Mouse (Mus musculus) heart, postnatal 0 days (tissue): ENCODE data around the gene Cradd. TPM values are rescaled to one million over a fixed set of nuclear protein-coding genes. Genes with fewer than 3 reads are reported as not detected.
A peak's percentile ranks its signal among the peaks of the same experiment; 100 is the strongest.

ENCODE experiments used
- ATAC-seq: fragments of 200-750 bp; cut with Nextera tagmentation; 2 replicates; pipeline ENCODE4 v1.8.0; 2017; ENCODE audit warnings: low read depth, moderate number of reproducible peaks, moderate library complexity; ENCODE audit not compliant: insufficient read depth
- DNase-seq: peaks from one replicate; pipeline ENCODE4 v3.0.0-alpha.2; 2016; ENCODE audit warnings: low spot score
- H3K27ac ChIP-seq: fragments of 300-500 bp; sonication (generic); 2 replicates; pipeline ENCODE4 v1.5.1; 2014; ENCODE audit warnings: low read depth, mild to moderate bottlenecking
- H3K27me3 ChIP-seq: fragments of 300-500 bp; sonication (generic); 2 replicates; pipeline ENCODE4 v1.6.1; 2014; ENCODE audit warnings: low read length, mixed read lengths; ENCODE audit not compliant: control insufficient read depth, insufficient read depth
- H3K36me3 ChIP-seq: fragments of 300-500 bp; sonication (generic); replicated peaks from 2 replicates; pipeline ENCODE4 v1.6.1; 2014; ENCODE audit warnings: low read length, mixed read lengths; ENCODE audit not compliant: control insufficient read depth, insufficient read depth
- H3K4me1 ChIP-seq: fragments of 300-500 bp; sonication (generic); 2 replicates; pipeline ENCODE4 v1.6.1; 2014; ENCODE audit warnings: antibody characterized with exemption; ENCODE audit not compliant: control insufficient read depth, insufficient read depth
- H3K4me2 ChIP-seq: fragments of 300-500 bp; sonication (generic); 2 replicates; pipeline ENCODE4 v1.6.1; 2014; ENCODE audit warnings: low read depth, mild to moderate bottlenecking, low read length, moderate library complexity
- H3K4me3 ChIP-seq: fragments of 300-500 bp; sonication (generic); 2 replicates; pipeline ENCODE4 v1.5.1; 2014; ENCODE audit warnings: low read depth, low read length
- H3K9ac ChIP-seq: fragments of 300-500 bp; sonication (generic); replicated peaks from 2 replicates; pipeline ENCODE4 v1.6.1; 2014; ENCODE audit warnings: low read depth, low read length, mixed read lengths
- H3K9me3 ChIP-seq: fragments of 300-500 bp; sonication (generic); replicated peaks from 2 replicates; pipeline ENCODE4 v1.6.1; 2016; ENCODE audit warnings: low read length; ENCODE audit not compliant: control insufficient read depth
- CTCF ChIP-seq: IDR thresholded peaks from 2 replicates; pipeline ENCODE4 v1.5.1; 2016; ENCODE audit warnings: antibody characterized with exemption, control low read depth, low read depth
- EP300 ChIP-seq: IDR thresholded peaks from 2 replicates; pipeline ENCODE4 v1.6.1; 2016; ENCODE audit warnings: antibody characterized with exemption, low read depth
- WGBS: fragments of 180-500 bp; shearing (Covaris S2); extraction: QIAGEN DNeasy Blood & Tissue Kit; methylation state at CpG from one replicate; pipeline ENCODE4 v1.1.7; 2014; 5-methylcytosine and 5-hydroxymethylcytosine counted together
- polyA plus RNA-seq: library from polyadenylated mRNA; unstranded; fragments of >200 nt; fragmentation: Nextera tagmentation; extraction: Ambion mirVana; gene quantifications from 2 replicates; pipeline ENCODE4 v1.2.1, GENCODE M21; 2015
- total RNA-seq: library from RNA; depleted of rRNA; stranded (reverse); fragments of >200 nt; gene quantifications from 2 replicates; pipeline ENCODE4 v1.2.3, GENCODE M21; 2014; ENCODE audit warnings: low replicate concordance

Gene Cradd
- total and polyA plus RNA-seq, 2 experiments from 2014 or later, result 12.2 to 21.1 TPM

GRCm38 (mm10) chr10:95319001-95319400 is 4.9 kb downstream of the Cradd start:
- Histone ChIP-seq H3K4me1 (peaks cover 47% of the 10 kb centered on the region), H3K4me2 (no peak overlapping the region), H3K9me3 (no peaks in the 10 kb centered on the region), H3K4me3 (no peak overlapping the region), H3K9ac (no peak overlapping the region), H3K27ac (peak overlapping the region; percentile 92), H3K36me3 (0 out of 2 replicates have a peak, but pooled peaks cover 3% of the 10 kb centered on the region), H3K27me3 (no peaks in the 10 kb centered on the region)
- 89% methylated on average over 13 of the region's 13 CpGs for WGBS
- DNase-seq (no peak), ATAC-seq (no peak)
- TF ChIP-seq CTCF, result no peak
- TF ChIP-seq EP300, result no peak

DNA sequence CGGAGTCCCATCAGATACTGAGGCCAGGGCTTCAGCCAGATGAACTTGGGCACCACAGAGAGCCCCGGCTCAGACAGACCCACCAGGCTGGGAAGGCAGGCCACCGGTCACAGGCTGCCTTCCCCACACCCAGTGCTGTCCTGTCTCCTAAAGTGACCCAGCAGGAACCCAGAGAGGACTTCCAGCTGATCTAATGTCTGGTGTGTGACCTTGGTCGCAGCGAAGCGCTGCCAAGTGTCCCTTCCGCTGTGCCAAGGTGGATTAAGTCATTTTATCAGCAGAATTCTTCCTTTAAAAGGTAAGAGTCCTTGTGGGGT is 5.6 kb downstream of the Cradd start:
- Histone ChIP-seq H3K36me3 (0 out of 2 replicates have a peak, but pooled peaks cover 3% of the 10 kb centered on the region), H3K27me3 (no peaks in the 10 kb centered on the region), H3K4me2 (peak overlapping the region; percentile 19), H3K9me3 (no peaks in the 10 kb centered on the region), H3K4me3 (no peak overlapping the region), H3K27ac (peak overlapping the region; percentile 92), H3K9ac (peak overlapping the region; percentile 18; the same call in 1 of the 2 replicates), H3K4me1 (peaks cover 49% of the 10 kb centered on the region)
- ATAC-seq, result peak; percentile 59
- TF ChIP-seq CTCF (no peak), EP300 (no peak; the same call in 1 of the 2 replicates)
- DNase-seq, result peak; percentile 62
- WGBS, result 31% methylated on average over 7 of the region's 7 CpGs

- TF ChIP-seq CTCF (no peak), EP300 (no peak)
- H3K4me3 ChIP-seq, result no peak overlapping the region
- H3K9me3 ChIP-seq, result no peaks in the 10 kb centered on the region
- DNase-seq (no peak), ATAC-seq (peak; percentile 18; the same call in 1 of the 2 replicates)
- WGBS, result 70% methylated on average over 21 of the region's 21 CpGs
- no peaks in the 10 kb centered on the region for H3K27me3 ChIP-seq
- H3K9ac ChIP-seq, result peak overlapping the region; percentile 18; the same call in 1 of the 2 replicates
- peak overlapping the region; percentile 92 for H3K27ac ChIP-seq
- H3K36me3 ChIP-seq, result 0 out of 2 replicates have a peak, but pooled peaks cover 3% of the 10 kb centered on the region
- H3K4me2 ChIP-seq, result peak overlapping the region; percentile 19
- H3K4me1 ChIP-seq, result peaks cover 48% of the 10 kb centered on the region
These were observed 6.1 kb downstream of the Cradd start for GRCm38 (mm10) chr10:95317581-95318391.

DNA sequence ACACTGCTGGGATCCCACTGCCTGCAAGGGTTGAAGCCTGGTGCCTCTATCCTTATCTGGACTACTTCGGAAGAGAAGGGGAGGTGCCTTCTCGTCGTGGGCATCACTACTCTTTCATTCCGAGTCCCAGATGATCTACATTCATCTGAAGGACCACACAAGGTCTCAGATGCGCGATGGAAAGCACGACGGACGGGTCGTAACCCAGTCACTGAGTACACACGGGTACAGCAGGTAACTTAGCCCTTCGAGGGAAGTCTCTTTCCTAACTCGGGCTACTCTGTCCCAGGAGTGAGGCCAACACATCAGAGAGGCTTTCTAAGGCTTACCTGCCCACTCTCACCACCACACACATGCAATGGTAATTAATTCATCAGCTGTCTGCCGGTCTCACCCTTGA is 6.8 kb downstream of the Cradd start:
- DNase-seq (no peak), ATAC-seq (no peak)
- H3K27ac ChIP-seq, result peak overlapping the region; percentile 92; the same call in 1 of the 2 replicates
- H3K4me3 ChIP-seq, result no peak overlapping the region
- H3K9me3 ChIP-seq, result no peaks in the 10 kb centered on the region
- no peaks in the 10 kb centered on the region for H3K27me3 ChIP-seq
- H3K4me2 ChIP-seq, result no peak overlapping the region
- no peak for TF ChIP-seq EP300
- TF ChIP-seq CTCF, result no peak
- WGBS, result 77% methylated on average over 14 of the region's 14 CpGs
- H3K36me3 ChIP-seq, result 0 out of 2 replicates have a peak, but pooled peaks cover 3% of the 10 kb centered on the region
- no peak overlapping the region for H3K9ac ChIP-seq
- H3K4me1 ChIP-seq, result peaks cover 43% of the 10 kb centered on the region

DNA sequence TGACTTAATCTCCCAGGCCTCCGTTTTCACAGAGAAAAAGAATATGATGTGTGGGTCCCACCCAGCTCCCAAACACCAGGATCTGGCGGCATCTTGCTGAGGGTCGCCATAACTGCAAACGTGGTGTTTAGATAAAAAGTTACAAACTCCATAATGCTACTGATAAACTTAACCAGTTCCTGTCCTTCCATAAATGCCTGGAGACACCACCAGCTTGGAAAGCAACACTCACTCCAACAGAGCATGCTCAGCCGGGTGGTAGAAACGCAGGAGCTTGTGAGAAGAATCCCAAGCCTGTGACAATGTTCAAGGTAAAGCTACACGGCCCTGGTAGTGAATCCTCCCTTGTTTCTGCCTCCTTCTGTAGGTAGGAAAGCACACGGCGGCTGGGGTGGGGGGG is 7.3 kb downstream of the Cradd start:
- Histone ChIP-seq H3K27me3 (no peaks in the 10 kb centered on the region), H3K36me3 (0 out of 2 replicates have a peak, but pooled peaks cover 3% of the 10 kb centered on the region), H3K4me1 (peaks cover 42% of the 10 kb centered on the region), H3K9ac (no peak overlapping the region), H3K27ac (no peak overlapping the region), H3K4me2 (no peak overlapping the region), H3K9me3 (no peaks in the 10 kb centered on the region), H3K4me3 (no peak overlapping the region)
- DNase-seq, result no peak
- no peak for ATAC-seq
- WGBS, result 68% methylated on average over 9 of the region's 9 CpGs
- no peak for TF ChIP-seq CTCF
- TF ChIP-seq EP300, result no peak
